Mouse (Mus musculus) MEL (cell line): Measurements from ENCODE around the gene Ifi35. TPM values are rescaled to one million over a fixed set of nuclear protein-coding genes. Genes with fewer than 3 reads are reported as not detected.
"Not testable (repeated sequence)": the region's sequence is repeated elsewhere in the genome, so short reads cannot be mapped to it uniquely, and the experiment has no call there.

ENCODE experiments used
- DNase-seq: peaks from one replicate; pipeline ENCODE4 v3.0.0; 2011; ENCODE audit warnings: low read depth, low spot score
- H3K27ac ChIP-seq: 2 replicates; pipeline ENCODE4 v1.5.1; 2012; ENCODE audit warnings: low read depth, mild to moderate bottlenecking, control low read depth, low read length, moderate library complexity; ENCODE audit not compliant: control insufficient read depth
- H3K27me3 ChIP-seq, 2 experiments: fragments of 150-350 bp in 1 of 2; sonication (generic) in 1 of 2; 2 replicates each; pipeline ENCODE4 v1.6.1; 2012; ENCODE audit warnings: low read length in 2 of 2, mild to moderate bottlenecking in 2 of 2, improper control_type of control experiment in 1 of 2, moderate library complexity in 1 of 2; ENCODE audit not compliant: insufficient read depth in 2 of 2, control insufficient read depth in 1 of 2
- H3K36me3 ChIP-seq, 2 experiments: 2 replicates each; pipeline ENCODE4 v1.6.1; 2012 to 2014; ENCODE audit warnings: low read length in 2 of 2, improper control_type of control experiment in 1 of 2, inconsistent platforms in 1 of 2, mild to moderate bottlenecking in 1 of 2; ENCODE audit not compliant: insufficient read depth in 2 of 2, control insufficient read depth in 1 of 2
- H3K4me1 ChIP-seq, 2 experiments: fragments of 150-350 bp in 1 of 2; sonication (generic) in 1 of 2; 2 replicates each; pipeline ENCODE4 v1.6.1; 2012; ENCODE audit warnings: low read length in 2 of 2, improper control_type of control experiment in 1 of 2, mild to moderate bottlenecking in 1 of 2; ENCODE audit not compliant: insufficient read depth in 2 of 2, control insufficient read depth in 1 of 2
- H3K4me3 ChIP-seq, 2 experiments: fragments of 150-350 bp in 1 of 2; sonication (generic) in 1 of 2; 2 replicates each; pipeline ENCODE4 v1.5.1; 2012; ENCODE audit warnings: low read depth in 2 of 2, low read length in 2 of 2, mild to moderate bottlenecking in 2 of 2, moderate library complexity in 2 of 2, control low read depth in 1 of 2, improper control_type of control experiment in 1 of 2; ENCODE audit not compliant: control insufficient read depth in 1 of 2, insufficient read depth in 1 of 2
- H3K79me2 ChIP-seq: 2 replicates; pipeline ENCODE4 v1.6.1; 2012; ENCODE audit warnings: mild to moderate bottlenecking, low read length, moderate library complexity; ENCODE audit not compliant: control insufficient read depth, poor library complexity, insufficient read depth
- H3K9ac ChIP-seq: 2 replicates; pipeline ENCODE4 v1.6.1; 2012; ENCODE audit warnings: low read depth, mild to moderate bottlenecking, control low read depth, low read length, moderate library complexity; ENCODE audit not compliant: control insufficient read depth, poor library complexity, severe bottlenecking
- H3K9me3 ChIP-seq: fragments of 150-350 bp; sonication (generic); replicated peaks from 2 replicates; pipeline ENCODE4 v1.6.1; 2012; ENCODE audit warnings: mild to moderate bottlenecking, low read length, improper control_type of control experiment, moderate library complexity; ENCODE audit not compliant: insufficient read depth
- E2F4 ChIP-seq: IDR thresholded peaks from 2 replicates; pipeline ENCODE4 v1.6.1; 2011; ENCODE audit warnings: low read depth, low read length, improper control_type of control experiment, borderline replicate concordance
- EP300 ChIP-seq, 2 experiments: IDR thresholded peaks; 2 replicates each; pipeline ENCODE4 v1.6.1; 2011; ENCODE audit warnings: improper control_type of control experiment in 2 of 2, low read length in 2 of 2, low read depth in 1 of 2, mild to moderate bottlenecking in 1 of 2
- ETS1 ChIP-seq: IDR thresholded peaks from 2 replicates; pipeline ENCODE4 v1.6.1; 2012; ENCODE audit warnings: low read depth, mild to moderate bottlenecking, inconsistent platforms, low read length, improper control_type of control experiment, moderate library complexity
- GATA1 ChIP-seq: IDR thresholded peaks from 2 replicates; pipeline ENCODE4 v1.6.1; 2011; ENCODE audit warnings: low read depth, low read length, improper control_type of control experiment
- JUND ChIP-seq: IDR thresholded peaks from 2 replicates; pipeline ENCODE4 v1.6.1; 2011; ENCODE audit warnings: low read depth, mild to moderate bottlenecking, improper control_type of control experiment, low read length
- MAZ ChIP-seq: IDR thresholded peaks from 2 replicates; pipeline ENCODE4 v1.6.1; 2012; ENCODE audit warnings: low read depth, mild to moderate bottlenecking, inconsistent platforms, low read length, improper control_type of control experiment
- MEF2A ChIP-seq: IDR thresholded peaks from 2 replicates; pipeline ENCODE4 v1.6.1; 2014; ENCODE audit warnings: low read depth, mild to moderate bottlenecking, inconsistent platforms, low read length, improper control_type of control experiment; ENCODE audit not compliant: poor library complexity, insufficient replicate concordance, severe bottlenecking; ENCODE audit errors: extremely low read depth
- MXI1 ChIP-seq: IDR thresholded peaks from 2 replicates; pipeline ENCODE4 v1.6.1; 2011; ENCODE audit warnings: mild to moderate bottlenecking, low read depth, low read length, improper control_type of control experiment
- MYB ChIP-seq: IDR thresholded peaks from 2 replicates; pipeline ENCODE4 v1.6.1; 2011; ENCODE audit warnings: mild to moderate bottlenecking, low read depth, low read length, improper control_type of control experiment
- MYC ChIP-seq: IDR thresholded peaks from 2 replicates; pipeline ENCODE4 v1.6.1; 2011; ENCODE audit warnings: low read depth, mild to moderate bottlenecking, low read length, improper control_type of control experiment, moderate library complexity
- POLR2AphosphoS2 ChIP-seq: IDR thresholded peaks from 2 replicates; pipeline ENCODE4 v1.6.1; 2011; ENCODE audit warnings: low read length, improper control_type of control experiment
- POLR2AphosphoS5 ChIP-seq: IDR thresholded peaks from 2 replicates; pipeline ENCODE4 v1.6.1; 2012; ENCODE audit warnings: low read depth, borderline replicate concordance, mild to moderate bottlenecking, inconsistent platforms, low read length, moderate library complexity, mixed read lengths
- RCOR1 ChIP-seq: IDR thresholded peaks from 2 replicates; pipeline ENCODE4 v1.6.1; 2012; ENCODE audit warnings: low read depth, mild to moderate bottlenecking, inconsistent platforms, low read length, improper control_type of control experiment
- SMC3 ChIP-seq: IDR thresholded peaks from 2 replicates; pipeline ENCODE4 v1.6.1; 2011; ENCODE audit warnings: low read depth, low read length, improper control_type of control experiment
- TAL1 ChIP-seq: IDR thresholded peaks from 2 replicates; pipeline ENCODE4 v1.6.1; 2012; ENCODE audit warnings: mild to moderate bottlenecking, inconsistent platforms, low read length, moderate library complexity, mixed read lengths
- TBP ChIP-seq: IDR thresholded peaks from 2 replicates; pipeline ENCODE4 v1.8.0; 2011; ENCODE audit warnings: low read depth, low read length, improper control_type of control experiment
- UBTF ChIP-seq: IDR thresholded peaks from 2 replicates; pipeline ENCODE4 v1.6.1; 2012; ENCODE audit warnings: low read depth, mild to moderate bottlenecking, inconsistent platforms, low read length, improper control_type of control experiment, moderate library complexity, borderline replicate concordance; ENCODE audit not compliant: insufficient read depth
- USF1 ChIP-seq: IDR thresholded peaks from 2 replicates; pipeline ENCODE4 v1.6.1; 2014; ENCODE audit warnings: low read depth, mild to moderate bottlenecking, inconsistent platforms, low read length, improper control_type of control experiment, moderate library complexity
- ZC3H11A ChIP-seq: IDR thresholded peaks from 2 replicates; pipeline ENCODE4 v1.6.1; 2012; ENCODE audit warnings: low read depth, mild to moderate bottlenecking, inconsistent platforms, low read length, improper control_type of control experiment
- ZKSCAN1 ChIP-seq: IDR thresholded peaks from 2 replicates; pipeline ENCODE4 v1.6.1; 2012; ENCODE audit warnings: low read depth, mild to moderate bottlenecking, inconsistent platforms, low read length, improper control_type of control experiment, moderate library complexity
- ZMIZ1 ChIP-seq: IDR thresholded peaks from 2 replicates; pipeline ENCODE4 v1.6.1; 2012; ENCODE audit warnings: low read depth, mild to moderate bottlenecking, inconsistent platforms, low read length, improper control_type of control experiment, moderate library complexity
- ZNF384 ChIP-seq: IDR thresholded peaks from 2 replicates; pipeline ENCODE4 v1.6.1; 2012; ENCODE audit warnings: low read depth, mild to moderate bottlenecking, inconsistent platforms, low read length, improper control_type of control experiment
- polyA plus RNA-seq, 2 experiments: library from polyadenylated mRNA; stranded (reverse) in 1 of 2; unstranded in 1 of 2; fragments of >175 nt in 1 of 2; fragments of >200 nt in 1 of 2; gene quantifications; 2 replicates each; pipeline versions ENCODE4 v1.2.1 to v1.2.4; 2012; ENCODE audit warnings: low replicate concordance in 2 of 2, low read depth in 1 of 2; ENCODE audit not compliant: insufficient read length in 2 of 2, insufficient read depth in 1 of 2, missing spikeins in 1 of 2
- total RNA-seq: library from RNA; depleted of rRNA; stranded (reverse); fragments of 300-350 nt; gene quantifications from 2 replicates; pipeline ENCODE4 v1.2.3, GENCODE M21; 2012

Ifi35 gene
- total and polyA plus RNA-seq, 3 experiments = 35.5 to 146 (median 64.4) TPM

GRCm38 (mm10) chr11:101438006-101438405, 10.2 kb upstream of the Ifi35 start:
- H3K27ac ChIP-seq, H3K79me2 ChIP-seq, H3K9me3 ChIP-seq, H3K4me1 ChIP-seq, H3K27me3 ChIP-seq, DNase-seq, H3K36me3 ChIP-seq, H3K9ac ChIP-seq, H3K4me3 ChIP-seq: not testable (repeated sequence)
- peak; percentile 89 for TF ChIP-seq TBP

- Histone ChIP-seq H3K36me3 (peaks cover 19 to 20% of the 10 kb centered on the region in 2 experiments), H3K79me2 (peaks cover 29% of the 10 kb centered on the region), H3K4me3 (peak overlapping the region; percentile 50 to 54), H3K4me1 (peaks cover 4 to 16% of the 10 kb centered on the region in 2 experiments; a peak in 3 of 4 replicates), H3K9ac (peak overlapping the region; percentile 41)
- TF ChIP-seq SMC3 (peak; percentile 66; the same call in 1 of the 2 replicates), ZNF384 (peak; percentile 5; the same call in 1 of the 2 replicates), GATA1 (0 out of 2 replicates have a peak, but pooled peaks have one; percentile 3), MAZ (peak; percentile 97)
- not testable (repeated sequence) for H3K27ac ChIP-seq, H3K9me3 ChIP-seq, H3K27me3 ChIP-seq, DNase-seq
Observed at GRCm38 (mm10) chr11:101441450-101442126, 6.6 kb upstream of the Ifi35 start.

- peak; percentile 100 for DNase-seq
- Histone ChIP-seq H3K4me1 (peaks cover 4 to 16% of the 10 kb centered on the region in 2 experiments; a peak in 3 of 4 replicates), H3K9me3 (no peaks in the 10 kb centered on the region), H3K27me3 (no peaks in the 10 kb centered on the region), H3K9ac (peak within 1 kb of the TSS; percentile 91), H3K4me3 (peak within 1 kb of the TSS; percentile 89 to 93), H3K36me3 (peaks cover 19 to 20% of the 10 kb centered on the region in 2 experiments), H3K27ac (peak within 1 kb of the TSS; percentile 81), H3K79me2 (peaks cover 29% of the 10 kb centered on the region)
- TF ChIP-seq MAZ (peak; percentile 86; the same call in 1 of the 2 replicates), EP300 (IDR thresholded peaks at IDR 0.05; ENCODE audit: low read depth in 1 of 2, low read length in 2 of 2) (peak in 1 of 2 experiments; percentile 57; a peak in 2 of 4 replicates), POLR2AphosphoS2 (peak; percentile 97), MYB (no peak), ZNF384 (peak; percentile 83), JUND (peak; percentile 69), TBP (peak; percentile 96), MYC (peak; percentile 99), ZMIZ1 (peak; percentile 96), ZC3H11A (no peak), E2F4 (no peak), MEF2A (peak; percentile 64; the same call in 1 of the 2 replicates), TAL1 (no peak), RCOR1 (peak; percentile 72), SMC3 (no peak; the same call in 1 of the 2 replicates), ETS1 (peak; percentile 90), POLR2AphosphoS5 (peak; percentile 82; the same call in 1 of the 2 replicates), ZKSCAN1 (no peak), UBTF (no peak), USF1 (peak; percentile 69), MXI1 (peak; percentile 97)
Observed at GRCm38 (mm10) chr11:101442127-101442693, 6.0 kb upstream of the Ifi35 start, which contains the start of gene Rpl27. TSS of gene Rpl27 (plus strand) at chr11:101442298.
